Mouse (Mus musculus) hindbrain, embryonic 16.5 days (tissue): ENCODE measurements around the gene Ehbp1. TPM values are rescaled to one million over a fixed set of nuclear protein-coding genes. Genes with fewer than 3 reads are reported as not detected.

Experiments used
- ATAC-seq: fragments of 200-750 bp; cut with Nextera tagmentation; 2 replicates; pipeline ENCODE4 v1.8.0; 2017; ENCODE audit warnings: moderate TSS enrichment, moderate library complexity
- H3K27ac ChIP-seq: fragments of 300-500 bp; sonication (generic); 2 replicates; pipeline ENCODE4 v1.5.1; 2014; ENCODE audit warnings: low read depth, mild to moderate bottlenecking, control low read depth, low read length, moderate library complexity
- H3K27me3 ChIP-seq: fragments of 300-500 bp; sonication (generic); replicated peaks from 2 replicates; pipeline ENCODE4 v1.6.1; 2014; ENCODE audit warnings: low read length; ENCODE audit not compliant: control insufficient read depth, insufficient read depth
- H3K36me3 ChIP-seq: fragments of 300-500 bp; sonication (generic); 2 replicates; pipeline ENCODE4 v1.6.1; 2014; ENCODE audit warnings: mild to moderate bottlenecking, low read length, moderate library complexity, mixed read lengths; ENCODE audit not compliant: control insufficient read depth, insufficient read depth
- H3K4me1 ChIP-seq: fragments of 300-500 bp; sonication (generic); 2 replicates; pipeline ENCODE4 v1.6.1; 2014; ENCODE audit warnings: low read depth, low read length; ENCODE audit not compliant: control insufficient read depth, insufficient read depth
- H3K4me2 ChIP-seq: fragments of 300-500 bp; sonication (generic); 2 replicates; pipeline ENCODE4 v1.6.1; 2014; ENCODE audit warnings: mild to moderate bottlenecking, low read length, control low read depth, moderate library complexity
- H3K4me3 ChIP-seq: fragments of 300-500 bp; sonication (generic); 2 replicates; pipeline ENCODE4 v1.5.1; 2014; ENCODE audit warnings: mild to moderate bottlenecking, low read length, control low read depth, moderate library complexity
- H3K9ac ChIP-seq: fragments of 300-500 bp; sonication (generic); 2 replicates; pipeline ENCODE4 v1.6.1; 2014; ENCODE audit warnings: low read depth, mild to moderate bottlenecking, control low read depth, low read length, moderate library complexity
- H3K9me3 ChIP-seq: fragments of 300-500 bp; sonication (generic); 2 replicates; pipeline ENCODE4 v1.6.1; 2014; ENCODE audit warnings: mild to moderate bottlenecking, low read length, moderate library complexity; ENCODE audit not compliant: control insufficient read depth
- WGBS: fragments of 180-500 bp; shearing (Covaris S2); extraction: QIAGEN DNeasy Blood & Tissue Kit; methylation state at CpG from one replicate; pipeline ENCODE4 v1.1.7; 2014; 5-methylcytosine and 5-hydroxymethylcytosine counted together
- polyA plus RNA-seq: library from polyadenylated mRNA; unstranded; fragments of >200 nt; fragmentation: Nextera tagmentation; extraction: Ambion mirVana; gene quantifications from 2 replicates; pipeline ENCODE4 v1.2.1, GENCODE M21; 2015

Ehbp1 gene
- polyA plus RNA-seq, 1 experiment from 2014 or later, result 20.1 TPM

DNA sequence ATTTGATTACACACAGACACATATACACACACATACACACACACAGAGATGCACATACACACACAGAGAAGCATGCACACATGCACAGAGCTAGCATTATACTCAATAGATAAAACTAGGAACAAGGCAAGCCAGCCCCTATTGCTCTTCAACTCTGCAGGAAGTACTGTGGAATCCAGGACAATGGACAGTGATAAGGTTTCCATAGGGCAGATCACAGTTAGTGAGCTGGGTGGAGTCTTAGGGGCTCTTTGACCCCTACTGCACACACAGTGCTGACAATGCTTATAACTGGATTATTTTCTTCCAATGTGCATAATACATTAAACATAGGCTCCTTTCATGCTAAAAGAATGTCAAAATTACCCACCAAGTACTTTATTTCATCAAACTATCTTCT lies 75.1 kb downstream of the Ehbp1 start:
- Histone ChIP-seq H3K36me3 (no peaks in the 10 kb centered on the region), H3K9ac (no peak overlapping the region), H3K9me3 (no peaks in the 10 kb centered on the region), H3K4me2 (no peak overlapping the region), H3K4me1 (no peaks in the 10 kb centered on the region), H3K4me3 (no peak overlapping the region), H3K27me3 (no peaks in the 10 kb centered on the region), H3K27ac (no peak overlapping the region)
- no peak for ATAC-seq

DNA sequence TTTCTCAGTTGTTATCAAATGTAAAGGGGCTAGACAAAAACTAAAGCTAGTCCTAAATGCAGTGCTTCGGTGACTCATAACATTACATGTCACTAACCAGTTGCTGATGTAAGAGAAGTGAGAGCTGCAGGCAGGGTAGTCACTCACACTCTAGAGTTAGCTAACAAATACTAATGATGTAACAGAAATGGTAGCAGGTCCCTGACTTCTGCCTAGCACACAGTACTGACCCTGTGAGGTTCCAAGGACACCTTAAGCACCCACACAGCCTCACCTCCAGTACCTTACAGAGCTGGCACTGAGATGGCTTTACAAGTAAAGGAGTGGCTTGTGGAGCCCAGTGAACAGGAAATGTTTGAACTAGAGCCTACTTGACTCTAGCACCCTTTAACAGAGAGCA lies 86.7 kb downstream of the Ehbp1 start:
- Histone ChIP-seq H3K4me2 (no peak overlapping the region), H3K9me3 (no peaks in the 10 kb centered on the region; the same call in 1 of the 2 replicates), H3K9ac (no peak overlapping the region), H3K4me3 (no peak overlapping the region), H3K27ac (no peak overlapping the region), H3K36me3 (no peaks in the 10 kb centered on the region), H3K4me1 (no peaks in the 10 kb centered on the region), H3K27me3 (no peaks in the 10 kb centered on the region)
- WGBS, result 100% methylated on average over 1 of the region's 1 CpGs
- no peak for ATAC-seq

DNA sequence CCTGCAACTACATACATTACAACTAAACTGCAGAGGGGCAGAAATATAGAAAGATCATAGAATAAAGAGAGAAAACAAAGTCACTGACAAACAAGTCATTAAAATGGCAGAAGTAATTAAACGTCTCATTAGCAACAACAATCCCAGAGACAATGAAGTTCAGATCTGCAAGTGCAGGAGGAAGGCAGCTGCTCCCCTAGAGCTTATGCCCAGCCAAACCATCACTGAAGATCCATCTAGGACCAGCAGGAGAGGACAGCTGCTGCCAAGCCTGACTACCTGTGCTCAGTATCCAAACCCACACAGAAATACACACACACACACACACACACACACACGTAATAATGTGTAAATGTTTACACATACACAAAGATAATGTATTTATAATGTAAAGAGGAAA lies 92.7 kb downstream of the Ehbp1 start:
- 79% methylated on average over 2 of the region's 2 CpGs for WGBS
- Histone ChIP-seq H3K4me3 (no peak overlapping the region), H3K27me3 (no peaks in the 10 kb centered on the region), H3K4me2 (no peak overlapping the region), H3K27ac (no peak overlapping the region), H3K4me1 (no peaks in the 10 kb centered on the region), H3K36me3 (no peaks in the 10 kb centered on the region), H3K9me3 (no peaks in the 10 kb centered on the region; the same call in 1 of the 2 replicates), H3K9ac (no peak overlapping the region)
- ATAC-seq, result no peak

DNA sequence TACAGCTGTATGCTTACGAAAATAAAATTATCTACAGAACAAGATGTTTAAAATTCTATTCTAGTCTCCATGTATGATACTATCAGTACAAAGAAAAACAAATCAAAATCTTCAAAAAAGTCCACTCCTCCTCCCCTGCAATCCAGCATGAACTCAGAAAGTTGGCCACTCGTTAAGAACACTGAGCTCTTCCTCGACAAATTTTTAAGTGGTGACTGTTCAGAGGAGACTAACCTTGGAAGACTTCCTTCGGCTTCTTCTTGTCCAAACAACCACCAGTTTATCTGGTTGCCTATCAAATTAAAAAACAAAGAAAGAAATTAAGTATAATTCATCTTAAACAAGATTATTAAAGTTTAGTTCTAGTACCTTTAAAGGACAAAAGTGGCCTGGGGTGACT lies 94.4 kb downstream of the Ehbp1 start:
- 92% methylated on average over 4 of the region's 4 CpGs for WGBS
- no peak for ATAC-seq

DNA sequence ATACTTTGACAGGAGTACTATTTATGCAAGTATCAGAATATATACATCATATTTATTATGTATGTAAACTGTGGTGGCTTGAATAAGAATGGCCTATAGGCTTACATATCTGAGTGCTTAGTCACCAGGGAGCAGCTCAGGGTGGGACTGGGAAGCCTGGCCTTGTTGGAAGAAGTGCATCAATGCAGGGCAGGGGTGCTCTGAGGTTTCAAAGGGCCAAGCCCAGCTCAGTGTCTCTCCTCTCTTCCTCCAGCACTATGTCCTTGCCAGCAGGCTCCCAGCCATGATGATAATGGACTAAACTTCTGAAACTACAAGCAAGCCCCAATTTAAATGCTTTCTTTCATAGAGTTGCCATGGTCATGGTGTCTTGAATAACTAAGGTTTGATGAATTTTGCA lies 95.0 kb downstream of the Ehbp1 start:
- no peaks in the 10 kb centered on the region; the same call in 1 of the 2 replicates for H3K9me3 ChIP-seq
- no peak for ATAC-seq
- H3K4me2 ChIP-seq, result no peak overlapping the region
- H3K4me3 ChIP-seq, result no peak overlapping the region
- H3K4me1 ChIP-seq, result no peaks in the 10 kb centered on the region
- H3K9ac ChIP-seq, result no peak overlapping the region
- no peaks in the 10 kb centered on the region for H3K27me3 ChIP-seq
- H3K36me3 ChIP-seq, result no peaks in the 10 kb centered on the region
- H3K27ac ChIP-seq, result no peak overlapping the region

More for the DNA sequence above, 94.4 kb downstream of the Ehbp1 start:
- Histone ChIP-seq H3K9me3 (no peaks in the 10 kb centered on the region; the same call in 1 of the 2 replicates), H3K27me3 (no peaks in the 10 kb centered on the region), H3K9ac (no peak overlapping the region), H3K36me3 (no peaks in the 10 kb centered on the region), H3K4me2 (no peak overlapping the region), H3K4me1 (no peaks in the 10 kb centered on the region), H3K27ac (no peak overlapping the region), H3K4me3 (no peak overlapping the region)

DNA sequence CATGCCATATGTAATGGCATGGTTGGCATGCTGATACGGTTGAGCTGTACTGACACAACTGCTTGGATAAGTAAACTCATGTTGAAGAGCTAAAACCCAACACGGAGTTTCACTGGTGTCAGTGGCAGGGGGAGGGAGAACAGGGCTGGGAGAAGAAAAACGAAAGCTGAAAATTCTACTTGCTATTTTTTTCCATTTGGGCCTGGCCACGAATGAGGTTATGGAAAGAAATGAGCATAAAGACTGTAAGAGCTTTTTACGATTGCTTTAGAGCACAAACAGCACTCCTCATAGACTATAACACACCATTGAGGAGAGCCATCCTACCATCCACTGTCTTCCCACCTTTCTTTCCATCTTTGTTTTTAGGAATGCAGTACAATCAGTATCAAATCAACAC lies 106.5 kb downstream of the Ehbp1 start:
- ATAC-seq, result no peak
- no peaks in the 10 kb centered on the region for H3K36me3 ChIP-seq
- H3K4me2 ChIP-seq, result no peak overlapping the region
- H3K9me3 ChIP-seq, result no peaks in the 10 kb centered on the region
- WGBS, result 90% methylated on average over 5 of the region's 5 CpGs
- H3K4me1 ChIP-seq, result no peaks in the 10 kb centered on the region
- no peak overlapping the region for H3K9ac ChIP-seq
- no peak overlapping the region for H3K27ac ChIP-seq
- H3K27me3 ChIP-seq, result no peaks in the 10 kb centered on the region
- no peak overlapping the region for H3K4me3 ChIP-seq

DNA sequence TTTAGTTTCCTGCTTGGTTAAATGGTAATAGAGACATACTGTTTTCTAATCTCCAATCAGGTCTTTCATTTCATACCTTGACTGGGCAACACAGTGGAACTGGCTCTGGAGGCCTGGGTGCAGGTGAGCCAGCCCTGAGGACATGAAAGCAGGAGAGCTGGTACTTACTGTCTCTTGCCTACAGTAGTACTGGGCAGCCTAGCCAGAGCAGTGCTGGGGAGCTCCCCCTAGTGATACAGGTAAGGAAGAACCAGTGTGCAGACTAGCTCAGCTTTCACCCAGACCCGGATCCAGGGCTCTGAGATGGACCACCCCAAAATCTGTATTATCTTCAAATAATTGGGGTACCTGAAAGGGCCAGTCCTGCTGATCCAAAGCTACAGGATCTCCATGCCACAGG lies 107.4 kb downstream of the Ehbp1 start:
- Histone ChIP-seq H3K4me3 (no peak overlapping the region), H3K9me3 (no peaks in the 10 kb centered on the region), H3K27me3 (no peaks in the 10 kb centered on the region), H3K27ac (no peak overlapping the region), H3K36me3 (no peaks in the 10 kb centered on the region), H3K4me1 (no peaks in the 10 kb centered on the region), H3K4me2 (no peak overlapping the region), H3K9ac (no peak overlapping the region)
- 0 out of 2 replicates have a peak, but pooled peaks have one; percentile 6 for ATAC-seq
- WGBS, result 84% methylated on average over 1 of the region's 1 CpGs

DNA sequence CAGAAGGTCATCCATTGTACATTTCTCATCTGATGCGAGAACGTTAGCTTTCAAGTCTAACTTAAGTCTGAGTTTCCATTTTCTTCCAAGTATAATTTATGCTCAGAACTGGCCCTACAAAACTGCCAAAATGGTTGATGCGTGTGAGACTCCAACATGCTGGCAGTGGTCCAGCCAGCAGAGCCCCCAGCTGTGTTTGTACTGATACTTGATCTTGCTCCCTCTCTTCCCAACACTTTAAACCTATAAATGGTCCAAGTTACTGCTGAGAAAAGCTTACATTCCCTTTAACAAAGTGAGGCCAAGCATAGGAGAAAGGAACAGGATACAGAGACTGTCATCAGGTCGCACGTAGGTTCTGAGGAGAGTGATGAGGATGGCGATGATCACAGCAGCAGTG lies 111.2 kb downstream of the Ehbp1 start:
- H3K9me3 ChIP-seq, result no peaks in the 10 kb centered on the region
- 74% methylated on average over 6 of the region's 6 CpGs for WGBS
- no peak overlapping the region for H3K4me2 ChIP-seq
- H3K36me3 ChIP-seq, result no peaks in the 10 kb centered on the region
- no peak overlapping the region for H3K27ac ChIP-seq
- H3K4me1 ChIP-seq, result no peaks in the 10 kb centered on the region
- no peaks in the 10 kb centered on the region for H3K27me3 ChIP-seq
- H3K4me3 ChIP-seq, result no peak overlapping the region
- H3K9ac ChIP-seq, result no peak overlapping the region
- ATAC-seq, result no peak

DNA sequence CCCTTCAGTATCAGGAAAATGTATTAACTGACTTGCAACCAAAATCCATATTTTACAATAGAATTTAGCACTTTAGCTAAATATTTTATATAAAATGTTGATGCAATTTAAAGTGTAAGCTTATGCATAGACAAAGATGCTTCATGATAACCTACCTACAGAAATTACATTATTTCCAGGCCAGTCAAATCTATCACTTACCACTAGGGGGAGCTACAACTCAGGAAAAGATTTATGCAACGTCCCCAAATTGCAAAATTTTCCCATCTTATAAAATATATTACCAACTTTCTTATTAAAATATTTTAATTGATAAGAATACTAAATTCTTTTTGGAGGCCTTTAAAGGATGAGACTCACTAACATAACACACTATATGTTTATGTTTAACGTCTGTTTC lies 116.5 kb downstream of the Ehbp1 start:
- Histone ChIP-seq H3K36me3 (no peaks in the 10 kb centered on the region), H3K4me1 (no peaks in the 10 kb centered on the region), H3K9me3 (no peaks in the 10 kb centered on the region), H3K4me3 (no peak overlapping the region), H3K27me3 (no peaks in the 10 kb centered on the region), H3K9ac (no peak overlapping the region), H3K27ac (no peak overlapping the region), H3K4me2 (no peak overlapping the region)
- WGBS, result 53% methylated on average over 2 of the region's 2 CpGs
- ATAC-seq, result no peak

DNA sequence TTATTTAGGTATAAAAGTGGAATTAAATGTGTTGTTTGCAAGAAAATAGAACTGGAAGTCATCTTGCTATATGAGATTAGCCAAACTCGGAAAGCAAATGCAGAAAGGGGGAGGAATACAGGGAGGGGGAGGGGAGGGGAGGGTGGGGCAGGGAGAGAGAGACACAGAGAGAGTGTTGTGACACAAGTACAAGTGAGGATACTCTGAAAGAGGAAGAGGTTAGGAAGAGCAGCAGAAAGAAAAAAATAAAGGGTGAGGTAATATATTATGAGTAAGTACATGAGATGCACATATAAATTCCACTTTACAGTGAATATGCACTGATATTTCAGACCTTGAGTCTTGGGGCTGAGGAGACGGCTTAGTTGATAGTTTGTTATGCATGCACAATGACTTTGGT lies 123.9 kb downstream of the Ehbp1 start:
- 88% methylated on average over 2 of the region's 2 CpGs for WGBS
- H3K4me2 ChIP-seq, result no peak overlapping the region
- H3K36me3 ChIP-seq, result no peaks in the 10 kb centered on the region
- H3K27me3 ChIP-seq, result no peaks in the 10 kb centered on the region
- H3K4me3 ChIP-seq, result no peak overlapping the region
- no peak overlapping the region for H3K9ac ChIP-seq
- no peak for ATAC-seq
- no peaks in the 10 kb centered on the region for H3K9me3 ChIP-seq
- H3K27ac ChIP-seq, result no peak overlapping the region
- H3K4me1 ChIP-seq, result no peaks in the 10 kb centered on the region
